Mouse (Mus musculus): ENCODE measurements at regions not wholly inside any gene's neighbourhood (a gene's known extent, or its start where the extent isn't known, plus 50 kb on each side); places are given as distances from the start of the nearest gene placed in this dataset.

- TF ChIP-seq MYOD1 (IDR thresholded peaks at IDR 0.05; ENCODE audit: control insufficient read depth, insufficient read length, low read depth) = no peak
- TF ChIP-seq MAX (IDR thresholded peaks at IDR 0.05) = no peak
- no peak for TF ChIP-seq CTCF (IDR thresholded peaks at IDR 0.05; ENCODE audit: control insufficient read depth, insufficient read depth, insufficient read length)
- TF ChIP-seq CEBPB (IDR thresholded peaks at IDR 0.05; ENCODE audit: low read depth) = no peak
- no peak for TF ChIP-seq MYOG (IDR thresholded peaks at IDR 0.05; ENCODE audit: control insufficient read depth, extremely low read depth, insufficient read length)
- no peak for TF ChIP-seq USF1 (IDR thresholded peaks at IDR 0.05; ENCODE audit: low read depth)
Observed at GRCm38 (mm10) chr5:91692292-91692691, 174.9 kb downstream of the Parm1 start.

Data from C2C12 (cell line).